Mouse (Mus musculus): ENCODE data around the gene Pigc. TPM values are rescaled to one million over a fixed set of nuclear protein-coding genes. Genes with fewer than 3 reads are reported as not detected.

The Pigc gene
- total RNA-seq (2021), result 10 to 100 TPM; 13.2 to 13.6 TPM
- long read RNA-seq, experiment 1, full-length matches to known transcripts, result 15 of 17 reads
- long read RNA-seq, experiment 1, partial matches to known transcripts, result 0 of 17 reads
- long read RNA-seq, experiment 1, other reads (novel, unspliced or antisense), result 2 of 17 reads
- long read RNA-seq, experiment 2, full-length matches to known transcripts, result 10 of 11 reads
- long read RNA-seq, experiment 2, partial matches to known transcripts, result 0 of 11 reads
- long read RNA-seq, experiment 2, other reads (novel, unspliced or antisense), result 1 of 11 reads

- peak; percentile 91 to 92 for DNase-seq (ENCODE audit: extremely low spot score in 1 of 2, low spot score in 2 of 2)
- peak; percentile 82 for TF ChIP-seq CTCF (IDR thresholded peaks at IDR 0.05)
- H3K4me3 ChIP-seq, result peak within 1 kb of the TSS; percentile 83
- intact Hi-C loops (cut with DNase I), result loop anchor here (2.0 kb wide), 1 partner anchor 92 kb away; the partner anchor contains the start of gene Suco
- peak within 1 kb of the TSS; percentile 85 for H3K27ac ChIP-seq
Measured at GRCm38 (mm10) chr1:161968589-161969407, at the start of gene Pigc. TSS of gene Pigc (plus strand) at chr1:161969186.

GRCm38 (mm10) chr1:161919594-161919993, 49.4 kb upstream of the Pigc start:
- no peak for DNase-seq (ENCODE audit: extremely low spot score in 1 of 2, low spot score in 2 of 2)
- H3K27ac ChIP-seq, result no peak overlapping the region
- intact Hi-C loops (cut with DNase I), result no loop called here
- H3K4me3 ChIP-seq, result no peak overlapping the region
- TF ChIP-seq CTCF (IDR thresholded peaks at IDR 0.05), result no peak

- Histone ChIP-seq H3K4me3 (no peak overlapping the region), H3K27ac (no peak overlapping the region)
- no peak for DNase-seq (ENCODE audit: extremely low spot score in 1 of 2, low spot score in 2 of 2)
- intact Hi-C loops (cut with DNase I), result no loop called here
- TF ChIP-seq CTCF (IDR thresholded peaks at IDR 0.05), result no peak
Measured at GRCm38 (mm10) chr1:161920475-161921454, 48.2 kb upstream of the Pigc start.

- Histone ChIP-seq H3K27ac (no peak overlapping the region), H3K4me3 (no peak overlapping the region)
- TF ChIP-seq CTCF (IDR thresholded peaks at IDR 0.05), result no peak
- intact Hi-C loops (cut with DNase I), result no loop called here
- no peak for DNase-seq (ENCODE audit: extremely low spot score in 1 of 2, low spot score in 2 of 2)
Measured at GRCm38 (mm10) chr1:161921928-161922327, 47.1 kb upstream of the Pigc start.

GRCm38 (mm10) chr1:161924321-161924720, 44.7 kb upstream of the Pigc start:
- TF ChIP-seq CTCF (IDR thresholded peaks at IDR 0.05), result no peak
- DNase-seq (ENCODE audit: extremely low spot score in 1 of 2, low spot score in 2 of 2), result no peak
- intact Hi-C loops (cut with DNase I), result no loop called here
- Histone ChIP-seq H3K4me3 (no peak overlapping the region), H3K27ac (no peak overlapping the region)

GRCm38 (mm10) chr1:161925281-161925805, 43.6 kb upstream of the Pigc start:
- Histone ChIP-seq H3K4me3 (no peak overlapping the region), H3K27ac (no peak overlapping the region)
- DNase-seq (ENCODE audit: extremely low spot score in 1 of 2, low spot score in 2 of 2), result no peak
- no peak for TF ChIP-seq CTCF (IDR thresholded peaks at IDR 0.05)
- intact Hi-C loops (cut with DNase I), result loop anchor here (1.0 kb wide), 1 partner anchor 47 kb away; no protein-coding TSS in a partner anchor

- intact Hi-C loops (cut with DNase I), result no loop called here
- no peak for TF ChIP-seq CTCF (IDR thresholded peaks at IDR 0.05)
- no peak overlapping the region for H3K4me3 ChIP-seq
- no peak for DNase-seq (ENCODE audit: extremely low spot score in 1 of 2, low spot score in 2 of 2)
- H3K27ac ChIP-seq, result no peak overlapping the region
Measured at GRCm38 (mm10) chr1:161927976-161928375, 41.0 kb upstream of the Pigc start.

- no peak for TF ChIP-seq CTCF (IDR thresholded peaks at IDR 0.05)
- no peak overlapping the region for H3K27ac ChIP-seq
- DNase-seq (ENCODE audit: extremely low spot score in 1 of 2, low spot score in 2 of 2), result no peak
- intact Hi-C loops (cut with DNase I), result no loop called here
- H3K4me3 ChIP-seq, result no peak overlapping the region
Measured at GRCm38 (mm10) chr1:161931313-161931712, 37.7 kb upstream of the Pigc start.

GRCm38 (mm10) chr1:161931817-161932216, 37.2 kb upstream of the Pigc start:
- intact Hi-C loops (cut with DNase I), result no loop called here
- DNase-seq (ENCODE audit: extremely low spot score in 1 of 2, low spot score in 2 of 2), result no peak
- Histone ChIP-seq H3K27ac (no peak overlapping the region), H3K4me3 (no peak overlapping the region)
- TF ChIP-seq CTCF (IDR thresholded peaks at IDR 0.05), result no peak

GRCm38 (mm10) chr1:161932286-161932685, 36.7 kb upstream of the Pigc start:
- Histone ChIP-seq H3K27ac (no peak overlapping the region), H3K4me3 (no peak overlapping the region)
- intact Hi-C loops (cut with DNase I), result no loop called here
- no peak for DNase-seq (ENCODE audit: extremely low spot score in 1 of 2, low spot score in 2 of 2)
- TF ChIP-seq CTCF (IDR thresholded peaks at IDR 0.05), result no peak

- intact Hi-C loops (cut with DNase I), result no loop called here
- no peak overlapping the region for H3K27ac ChIP-seq
- DNase-seq (ENCODE audit: extremely low spot score in 1 of 2, low spot score in 2 of 2), result no peak
- no peak overlapping the region for H3K4me3 ChIP-seq
- TF ChIP-seq CTCF (IDR thresholded peaks at IDR 0.05), result no peak
Measured at GRCm38 (mm10) chr1:161942082-161942481, 26.9 kb upstream of the Pigc start.
